Mouse (Mus musculus) intestine, embryonic 15.5 days (tissue): ENCODE measurements around the gene Cyld. TPM values are rescaled to one million over a fixed set of nuclear protein-coding genes. Genes with fewer than 3 reads are reported as not detected.

Experiments used
- ATAC-seq: fragments of 200-750 bp; cut with Nextera tagmentation; 2 replicates; pipeline ENCODE4 v1.8.0; 2017; ENCODE audit warnings: moderate TSS enrichment, moderate library complexity
- H3K27ac ChIP-seq: fragments of 300-500 bp; sonication (generic); 2 replicates; pipeline ENCODE4 v1.5.1; 2015; ENCODE audit warnings: mild to moderate bottlenecking, inconsistent platforms
- H3K27me3 ChIP-seq: fragments of 300-500 bp; sonication (generic); replicated peaks from 2 replicates; pipeline ENCODE4 v1.6.1; 2015; ENCODE audit warnings: inconsistent platforms
- H3K36me3 ChIP-seq: fragments of 300-500 bp; sonication (generic); 2 replicates; pipeline ENCODE4 v1.6.1; 2015; ENCODE audit warnings: inconsistent platforms
- H3K4me1 ChIP-seq: fragments of 300-500 bp; sonication (generic); replicated peaks from 2 replicates; pipeline ENCODE4 v1.6.1; 2015; ENCODE audit warnings: inconsistent platforms
- H3K4me2 ChIP-seq: fragments of 300-500 bp; sonication (generic); replicated peaks from 2 replicates; pipeline ENCODE4 v1.6.1; 2015; ENCODE audit warnings: mild to moderate bottlenecking, inconsistent platforms
- H3K4me3 ChIP-seq: fragments of 300-500 bp; sonication (generic); replicated peaks from 2 replicates; pipeline ENCODE4 v1.5.1; 2015; ENCODE audit warnings: inconsistent platforms
- H3K9ac ChIP-seq: fragments of 300-500 bp; sonication (generic); 2 replicates; pipeline ENCODE4 v1.6.1; 2015; ENCODE audit warnings: inconsistent platforms
- H3K9me3 ChIP-seq: fragments of 300-500 bp; sonication (generic); 2 replicates; pipeline ENCODE4 v1.6.1; 2016; ENCODE audit warnings: inconsistent platforms
- WGBS: fragments of 180-500 bp; shearing (Covaris S2); methylation state at CpG from one replicate; pipeline ENCODE4 v1.1.7; 2015; 5-methylcytosine and 5-hydroxymethylcytosine counted together
- polyA plus RNA-seq: library from polyadenylated mRNA; unstranded; fragments of >200 nt; fragmentation: Nextera tagmentation; extraction: Ambion mirVana; gene quantifications from 2 replicates; pipeline ENCODE4 v1.2.1, GENCODE M21; 2015

The Cyld gene
- polyA plus RNA-seq, 1 experiment from 2014 or later, result 13.8 TPM

DNA sequence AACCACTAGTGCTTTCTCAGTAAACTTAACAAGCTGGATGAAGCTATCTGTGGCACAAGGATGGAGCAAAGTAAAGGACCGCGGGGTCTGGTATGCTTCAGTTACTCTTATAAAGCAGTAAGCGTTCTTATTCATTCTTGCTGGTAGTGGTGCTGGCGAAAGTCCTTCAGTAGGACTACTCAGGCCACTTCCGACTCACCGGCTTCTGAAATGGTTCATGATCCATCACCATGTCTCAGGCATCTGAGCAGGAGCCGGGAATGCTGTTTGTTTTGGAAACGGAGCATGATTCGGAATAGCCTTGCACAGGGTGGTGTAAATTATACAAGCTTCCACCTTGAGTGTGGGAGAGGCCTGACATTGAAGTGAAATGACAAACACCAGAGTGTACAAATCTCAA, 99.8 kb downstream of the Cyld start:
- Histone ChIP-seq H3K9ac (no peak overlapping the region), H3K4me3 (no peak overlapping the region), H3K9me3 (no peaks in the 10 kb centered on the region), H3K27ac (no peak overlapping the region), H3K4me1 (no peaks in the 10 kb centered on the region), H3K36me3 (no peaks in the 10 kb centered on the region), H3K4me2 (no peak overlapping the region), H3K27me3 (no peaks in the 10 kb centered on the region)
- 76% methylated on average over 9 of the region's 9 CpGs for WGBS
- ATAC-seq, result no peak

Other genes with a start within 250 kb of the Cyld start
- gene Nkd1, start 175.7 kb upstream of the Cyld start, polyA plus RNA-seq, result 33.1 and 34.9 TPM in 2 replicates
- gene Snx20, start 60.9 kb upstream of the Cyld start, polyA plus RNA-seq, result 5.1 and 5.6 TPM in 2 replicates
- gene Nod2, start 49.7 kb upstream of the Cyld start, polyA plus RNA-seq, result 0.15 and 0.19 TPM in 2 replicates